Mouse (Mus musculus) left cerebral cortex, postnatal 25 days (tissue): Measurements from ENCODE around the gene Ppfia1. TPM values are rescaled to one million over a fixed set of nuclear protein-coding genes. Genes with fewer than 3 reads are reported as not detected.
A peak's percentile ranks its signal among the peaks of the same experiment; 100 is the strongest.

Experiments used
- DNase-seq, 2 experiments: peaks; one replicate each; pipeline ENCODE4 v3.0.0; 2022; ENCODE audit warnings: low spot score in 2 of 2, mixed read lengths in 1 of 2
- intact Hi-C: fragments of 180-260 bp; cut with DNase I; formaldehyde crosslinking; loops from one replicate; pipeline ENCODE4 v1.15.1; 2025
- total RNA-seq, 2 experiments: library from RNA; stranded (reverse); gene quantifications; 2 replicates each; pipeline ENCODE4 v1.2.3; 2021

Gene Ppfia1
- total RNA-seq, 2 experiments from 2014 or later = 29.5 to 32.9 TPM

DNA sequence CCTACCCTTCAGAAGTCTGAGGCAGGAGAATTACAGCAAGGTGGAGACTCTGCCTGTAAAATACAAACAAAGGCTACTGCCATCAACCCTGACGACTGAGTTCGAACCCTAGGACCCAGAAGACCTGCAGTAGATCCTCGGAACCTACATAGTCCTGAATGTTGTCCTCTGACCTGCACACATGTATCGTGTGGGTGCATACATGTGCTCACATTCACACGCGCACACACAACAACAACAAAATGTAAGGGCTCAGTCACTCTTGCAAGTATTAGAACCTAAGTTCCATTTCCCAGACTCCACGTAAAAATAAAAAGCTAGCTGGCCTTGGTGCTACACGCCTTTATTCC is 569 bp upstream of the Ppfia1 start:
- DNase-seq = no peak
- intact Hi-C loops = no loop called here

GRCm38 (mm10) chr7:144552274-144552673 is 1.3 kb downstream of the Ppfia1 start:
- DNase-seq = no peak
- intact Hi-C loops = no loop called here

DNA sequence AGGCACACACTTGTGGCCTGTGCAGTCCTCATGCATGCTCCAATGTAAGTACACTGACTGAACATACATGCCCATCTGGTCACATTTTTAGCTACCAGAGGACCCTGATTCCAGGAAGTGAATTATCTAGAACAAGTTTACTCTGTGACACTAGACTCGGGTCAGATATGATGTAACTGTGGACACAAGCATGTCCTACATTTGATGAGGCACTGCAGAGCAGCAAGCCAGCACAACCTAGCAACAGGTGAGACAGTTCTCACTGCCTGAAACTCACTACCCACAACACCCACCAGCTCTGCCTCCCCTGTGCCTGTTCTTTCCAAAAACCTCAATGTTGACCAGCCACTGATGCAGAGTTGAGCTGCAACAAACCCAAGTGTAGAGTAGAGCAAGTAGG is 2.7 kb downstream of the Ppfia1 start:
- intact Hi-C loops = no loop called here
- DNase-seq = no peak

GRCm38 (mm10) chr7:144549904-144550566 is 3.5 kb downstream of the Ppfia1 start:
- DNase-seq = no peak
- intact Hi-C loops = no loop called here

DNA sequence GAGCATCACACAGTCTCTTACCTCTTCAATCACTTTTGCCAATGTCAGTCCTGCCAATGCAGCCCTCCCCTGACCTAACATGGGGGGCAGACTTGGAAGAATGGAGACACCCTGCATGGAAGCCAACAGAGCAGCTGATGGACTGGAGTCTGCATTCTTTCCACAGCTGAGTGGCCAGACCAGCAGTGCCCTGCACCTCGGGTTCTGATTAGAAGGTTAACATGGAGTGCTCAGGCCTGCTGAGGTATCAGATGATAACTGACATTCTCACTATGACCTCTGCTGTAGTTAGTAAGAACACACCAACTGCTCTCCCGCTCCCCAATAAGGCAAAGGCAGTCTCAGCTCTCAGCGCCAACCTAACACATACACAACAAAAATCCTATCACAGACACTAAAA is 8.3 kb downstream of the Ppfia1 start:
- DNase-seq = no peak
- intact Hi-C loops = no loop called here

DNA sequence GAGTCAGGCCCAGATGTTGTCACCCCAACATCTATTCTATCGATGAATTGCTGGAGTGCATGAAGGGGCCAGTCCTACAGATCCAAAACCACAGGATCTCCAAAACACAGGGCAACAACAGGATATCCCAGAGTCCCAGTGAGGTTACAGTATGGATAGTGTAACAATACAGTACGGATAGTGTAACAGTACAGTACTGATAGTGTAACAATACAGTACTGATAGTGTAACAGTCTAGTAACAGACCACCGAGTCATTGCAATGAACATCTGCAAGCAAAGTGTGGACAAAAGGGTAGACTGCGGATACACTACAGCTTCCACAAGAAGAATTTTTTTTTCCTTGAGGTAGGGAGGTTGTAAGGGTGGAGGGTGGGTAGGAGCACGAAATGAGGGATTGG is 12.2 kb downstream of the Ppfia1 start:
- intact Hi-C loops = no loop called here

DNA sequence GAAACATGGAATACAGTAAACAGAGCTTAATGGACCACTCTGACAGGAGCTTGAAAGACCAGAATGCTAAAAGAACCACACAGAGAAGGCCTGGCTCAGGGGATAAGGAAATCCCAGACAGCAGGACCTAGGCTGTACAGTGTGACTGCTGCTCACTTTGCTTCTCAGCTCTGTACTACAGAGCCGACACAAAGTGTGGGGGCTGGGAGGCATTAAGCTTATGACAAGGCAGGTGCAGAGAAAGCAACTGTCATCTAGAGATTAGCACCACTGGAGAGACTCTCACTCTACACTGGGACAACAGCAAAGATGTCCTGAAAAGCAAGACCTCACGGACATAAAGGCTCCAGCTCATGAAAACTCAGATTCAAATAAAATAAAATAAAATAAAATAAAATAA is 14.4 kb downstream of the Ppfia1 start:
- DNase-seq = no peak
- intact Hi-C loops = no loop called here

More for the DNA sequence above, 12.2 kb downstream of the Ppfia1 start:
- no peak for DNase-seq

DNA sequence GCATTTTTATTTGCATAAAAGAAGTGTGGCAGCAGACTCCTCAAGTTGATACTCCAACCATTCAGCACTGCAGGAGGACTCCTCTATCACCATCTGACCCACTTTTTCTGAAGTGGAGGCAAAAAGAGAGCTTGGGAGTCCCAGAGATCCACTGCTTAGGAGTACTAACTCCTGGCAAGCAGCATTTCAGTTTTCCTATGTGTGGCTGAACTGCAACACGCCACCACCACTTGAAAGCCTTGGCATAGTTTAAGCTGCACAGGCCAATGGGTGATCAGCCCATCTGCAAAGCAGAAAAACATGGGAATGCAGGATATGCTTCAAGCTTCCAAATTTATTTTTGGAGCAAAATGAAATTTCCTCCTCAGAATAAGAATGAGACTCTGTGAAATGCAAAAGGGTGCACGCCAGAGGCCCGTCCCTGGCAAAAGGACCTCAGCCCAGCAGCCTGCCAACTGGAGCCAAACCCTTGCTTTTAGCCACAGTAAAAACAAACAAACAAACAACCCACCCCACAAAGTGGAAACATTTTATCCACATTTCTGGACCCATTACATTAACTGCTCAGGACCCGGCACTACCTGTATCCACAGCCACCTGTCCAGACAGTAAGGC is 15.4 kb downstream of the Ppfia1 start:
- DNase-seq = peak in 1 of 2 experiments; percentile 33

GRCm38 (mm10) chr7:144536367-144536766 is 17.2 kb downstream of the Ppfia1 start:
- no peak for DNase-seq
- intact Hi-C loops = no loop called here

More for the DNA sequence above, 15.4 kb downstream of the Ppfia1 start:
- intact Hi-C loops = no loop called here

GRCm38 (mm10) chr7:144534773-144535172 is 18.8 kb downstream of the Ppfia1 start:
- no peak for DNase-seq
- intact Hi-C loops = no loop called here

GRCm38 (mm10) chr7:144531585-144532378 is 21.7 kb downstream of the Ppfia1 start:
- intact Hi-C loops = no loop called here
- no peak for DNase-seq

DNA sequence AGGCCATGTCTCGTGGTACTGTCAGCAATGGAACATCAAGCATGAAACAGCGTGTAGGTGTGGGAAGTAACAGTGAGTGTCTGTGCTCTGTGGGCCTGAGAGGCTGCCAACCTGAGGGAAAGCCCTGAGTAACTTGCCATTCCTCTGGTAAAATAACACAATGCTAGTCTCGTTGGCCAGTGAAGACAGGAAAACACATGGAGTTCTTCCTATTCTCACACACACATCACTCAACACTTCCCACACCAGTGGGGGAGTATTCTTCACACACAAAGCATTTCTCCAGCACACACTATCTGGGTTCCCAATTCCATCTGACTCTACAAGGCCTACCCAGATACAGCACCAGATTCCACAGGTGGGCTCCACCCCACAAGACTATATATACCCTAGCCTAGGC is 23.7 kb downstream of the Ppfia1 start:
- peak; percentile 29 to 87 for DNase-seq
- intact Hi-C loops = no loop called here

DNA sequence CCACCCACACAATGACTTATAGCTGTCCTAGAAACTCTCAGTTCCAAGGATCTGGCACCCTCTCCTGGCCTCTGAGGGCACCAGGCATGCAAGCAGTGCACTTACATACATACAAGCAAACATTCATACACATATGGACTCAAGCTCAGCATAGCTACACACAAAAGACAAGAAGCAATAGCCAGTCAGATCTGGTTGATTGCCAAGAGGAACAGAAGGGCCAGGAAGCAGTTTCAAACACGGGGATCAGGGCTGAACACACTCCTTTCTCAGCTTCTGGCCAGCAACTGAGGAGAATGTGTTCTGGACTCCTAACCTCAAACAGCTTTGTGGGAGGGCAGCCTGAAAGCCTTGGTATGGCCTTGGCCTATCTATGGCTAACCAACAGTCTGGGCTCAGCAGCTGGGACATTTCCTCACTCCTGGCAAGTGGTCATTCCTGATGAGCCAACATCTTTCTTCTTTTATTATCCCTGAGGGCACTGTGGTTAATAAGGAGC is 25.8 kb downstream of the Ppfia1 start:
- intact Hi-C loops = no loop called here
- no peak for DNase-seq

GRCm38 (mm10) chr7:144526649-144527048 is 26.9 kb downstream of the Ppfia1 start:
- DNase-seq = no peak
- intact Hi-C loops = no loop called here

- no peak for DNase-seq
Measured at GRCm38 (mm10) chr7:144524427-144525191, 28.9 kb downstream of the Ppfia1 start.

DNA sequence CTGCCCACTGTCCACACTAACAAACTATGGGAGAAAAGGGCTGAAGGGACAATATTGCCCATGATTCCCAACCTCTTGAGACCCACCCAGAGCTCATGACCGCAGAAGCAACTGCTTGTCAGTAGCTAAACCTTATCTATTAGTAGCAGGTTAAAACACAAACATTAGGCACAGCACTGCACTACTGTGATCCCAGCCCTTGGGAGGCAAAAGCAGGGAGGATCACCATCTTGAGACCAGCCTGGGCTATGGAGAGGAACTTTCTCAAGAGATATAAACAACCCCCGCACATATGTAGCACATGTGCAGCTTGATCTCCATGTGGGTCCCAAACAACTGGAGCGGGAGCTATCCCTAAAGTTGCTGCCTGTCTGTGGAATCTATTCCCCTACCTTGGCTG is 30.1 kb downstream of the Ppfia1 start:
- intact Hi-C loops = no loop called here
- DNase-seq = no peak

More at GRCm38 (mm10) chr7:144524427-144525191, 28.9 kb downstream of the Ppfia1 start:
- intact Hi-C loops = no loop called here

DNA sequence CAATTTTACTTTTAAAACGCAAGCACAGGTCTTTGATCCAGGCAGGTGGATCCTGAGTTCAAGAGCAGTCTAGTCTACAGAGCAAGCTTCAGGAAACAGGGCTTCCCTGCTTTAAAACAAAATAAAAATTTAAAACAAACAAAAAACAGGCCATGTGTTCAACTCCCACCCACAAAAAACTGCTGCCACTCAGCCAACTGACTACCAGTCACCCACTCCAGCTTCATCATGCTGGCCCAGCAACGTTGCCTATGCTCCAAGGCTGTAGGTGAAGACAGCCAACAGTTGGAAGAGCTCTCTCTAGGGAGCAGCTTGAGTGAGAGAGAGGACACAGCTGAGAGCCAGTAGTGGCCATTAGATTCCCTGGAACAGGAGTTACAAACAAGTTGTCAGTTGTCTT is 31.6 kb downstream of the Ppfia1 start:
- DNase-seq = no peak
- intact Hi-C loops = no loop called here

GRCm38 (mm10) chr7:144519852-144520251 is 33.7 kb downstream of the Ppfia1 start:
- intact Hi-C loops = no loop called here
- no peak for DNase-seq

- intact Hi-C loops = no loop called here
- DNase-seq = no peak
Measured at GRCm38 (mm10) chr7:144516711-144517110, 36.8 kb downstream of the Ppfia1 start.

GRCm38 (mm10) chr7:144509090-144509489 is 44.4 kb downstream of the Ppfia1 start:
- intact Hi-C loops = no loop called here

More at GRCm38 (mm10) chr7:144509090-144509489, 44.4 kb downstream of the Ppfia1 start:
- no peak for DNase-seq
